Mouse (Mus musculus) forebrain, embryonic 14.5 days (tissue): ENCODE data around the gene Ddb2. TPM values are rescaled to one million over a fixed set of nuclear protein-coding genes. Genes with fewer than 3 reads are reported as not detected.

Source experiments
- ATAC-seq: fragments of 200-750 bp; cut with Nextera tagmentation; 2 replicates; pipeline ENCODE4 v1.8.0; 2017; ENCODE audit warnings: mild to moderate bottlenecking, moderate library complexity
- DNase-seq: peaks from one replicate; pipeline ENCODE4 v3.0.0-alpha.2; 2015; ENCODE audit warnings: low spot score
- H3K27ac ChIP-seq: fragments of 300-500 bp; sonication (generic); 2 replicates; pipeline ENCODE4 v1.5.1; 2014; ENCODE audit warnings: low read depth, mild to moderate bottlenecking, control low read depth, low read length, moderate library complexity
- H3K27me3 ChIP-seq: fragments of 300-500 bp; sonication (generic); replicated peaks from 2 replicates; pipeline ENCODE4 v1.6.1; 2014; ENCODE audit warnings: low read length, control low read depth, mixed read lengths; ENCODE audit not compliant: control insufficient read depth, insufficient read depth
- H3K36me3 ChIP-seq: fragments of 300-500 bp; sonication (generic); 2 replicates; pipeline ENCODE4 v1.6.1; 2014; ENCODE audit warnings: low read length, control low read depth; ENCODE audit not compliant: control insufficient read depth, insufficient read depth
- H3K4me1 ChIP-seq: fragments of 300-500 bp; sonication (generic); 2 replicates; pipeline ENCODE4 v1.6.1; 2014; ENCODE audit warnings: antibody characterized with exemption, low read length, control low read depth; ENCODE audit not compliant: control insufficient read depth, insufficient read depth
- H3K4me2 ChIP-seq: fragments of 300-500 bp; sonication (generic); 2 replicates; pipeline ENCODE4 v1.6.1; 2014; ENCODE audit warnings: mild to moderate bottlenecking, control low read depth, low read length
- H3K4me3 ChIP-seq: fragments of 300-500 bp; sonication (generic); 2 replicates; pipeline ENCODE4 v1.5.1; 2014; ENCODE audit warnings: low read depth, low read length, control low read depth
- H3K9ac ChIP-seq: fragments of 300-500 bp; sonication (generic); 2 replicates; pipeline ENCODE4 v1.6.1; 2014; ENCODE audit warnings: mild to moderate bottlenecking, low read length, control low read depth, moderate library complexity
- H3K9me3 ChIP-seq: fragments of 300-500 bp; sonication (generic); replicated peaks from 2 replicates; pipeline ENCODE4 v1.6.1; 2016; ENCODE audit warnings: low read length, control low read depth, mixed read lengths; ENCODE audit not compliant: control insufficient read depth
- WGBS: fragments of 180-500 bp; shearing (Covaris S2); extraction: QIAGEN DNeasy Blood & Tissue Kit; methylation state at CpG from one replicate; pipeline ENCODE4 v1.1.7; 2014; 5-methylcytosine and 5-hydroxymethylcytosine counted together
- polyA plus RNA-seq: library from polyadenylated mRNA; unstranded; fragments of >200 nt; fragmentation: Nextera tagmentation; extraction: Ambion mirVana; gene quantifications from 2 replicates; pipeline ENCODE4 v1.2.1, GENCODE M21; 2014

Gene Ddb2
- polyA plus RNA-seq, 1 experiment from 2014 or later = 9.4 TPM

DNA sequence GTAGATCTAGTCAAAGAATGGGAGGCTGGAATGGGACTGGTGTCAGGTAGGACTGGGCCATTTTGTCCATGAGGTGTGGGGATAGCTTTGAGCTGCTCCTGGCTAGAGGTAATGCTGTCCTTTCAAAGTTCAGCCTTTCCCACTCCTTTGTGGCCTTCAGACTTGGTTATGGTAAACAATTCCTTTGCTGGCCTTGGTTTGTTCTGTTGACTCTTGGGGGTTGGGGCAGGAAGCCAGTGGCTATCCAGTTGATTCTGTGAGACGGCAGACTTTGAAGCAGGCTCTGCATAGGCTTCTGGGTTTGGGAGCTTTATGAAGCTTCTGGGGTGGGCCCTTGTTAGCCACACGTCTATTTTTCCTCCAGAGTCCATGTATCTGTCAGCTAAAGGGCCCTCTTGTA, 31.9 kb upstream of the Ddb2 start:
- H3K4me2 ChIP-seq = no peak overlapping the region
- H3K9ac ChIP-seq = no peak overlapping the region
- H3K9me3 ChIP-seq = no peaks in the 10 kb centered on the region
- 83% methylated on average over 2 of the region's 2 CpGs for WGBS
- H3K27ac ChIP-seq = no peak overlapping the region
- peaks cover 5% of the 10 kb centered on the region; the same call in 1 of the 2 replicates for H3K4me1 ChIP-seq
- ATAC-seq (no peak), DNase-seq (no peak)
- no peaks in the 10 kb centered on the region for H3K27me3 ChIP-seq
- H3K4me3 ChIP-seq = no peak overlapping the region
- peaks cover 68% of the 10 kb centered on the region for H3K36me3 ChIP-seq

DNA sequence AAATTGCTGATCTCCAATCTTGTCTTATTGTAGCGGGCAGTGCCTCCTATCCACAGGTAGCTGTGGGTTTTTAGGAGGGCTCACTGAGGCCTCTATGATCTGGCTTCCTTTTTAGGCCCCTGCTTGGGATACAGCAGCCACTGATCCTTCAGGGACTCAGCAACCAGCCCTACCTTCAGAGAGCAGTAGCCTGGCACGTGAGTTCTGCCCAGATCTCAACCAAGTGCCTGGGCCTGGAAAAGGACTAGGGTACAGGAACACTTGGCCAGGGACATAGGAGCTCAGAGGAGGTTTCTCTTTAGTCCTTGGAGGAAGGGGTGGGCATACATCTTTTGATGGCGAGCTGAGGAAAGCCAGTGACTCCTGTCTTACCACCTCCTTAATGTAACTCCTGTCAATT, 31.3 kb upstream of the Ddb2 start:
- no peak for DNase-seq
- Histone ChIP-seq H3K9ac (no peak overlapping the region), H3K27ac (no peak overlapping the region), H3K9me3 (no peaks in the 10 kb centered on the region), H3K4me1 (peaks cover 5% of the 10 kb centered on the region; the same call in 1 of the 2 replicates), H3K4me3 (no peak overlapping the region), H3K4me2 (no peak overlapping the region), H3K36me3 (peaks cover 62% of the 10 kb centered on the region), H3K27me3 (no peaks in the 10 kb centered on the region)
- ATAC-seq = no peak
- WGBS = 86% methylated on average over 3 of the region's 3 CpGs

DNA sequence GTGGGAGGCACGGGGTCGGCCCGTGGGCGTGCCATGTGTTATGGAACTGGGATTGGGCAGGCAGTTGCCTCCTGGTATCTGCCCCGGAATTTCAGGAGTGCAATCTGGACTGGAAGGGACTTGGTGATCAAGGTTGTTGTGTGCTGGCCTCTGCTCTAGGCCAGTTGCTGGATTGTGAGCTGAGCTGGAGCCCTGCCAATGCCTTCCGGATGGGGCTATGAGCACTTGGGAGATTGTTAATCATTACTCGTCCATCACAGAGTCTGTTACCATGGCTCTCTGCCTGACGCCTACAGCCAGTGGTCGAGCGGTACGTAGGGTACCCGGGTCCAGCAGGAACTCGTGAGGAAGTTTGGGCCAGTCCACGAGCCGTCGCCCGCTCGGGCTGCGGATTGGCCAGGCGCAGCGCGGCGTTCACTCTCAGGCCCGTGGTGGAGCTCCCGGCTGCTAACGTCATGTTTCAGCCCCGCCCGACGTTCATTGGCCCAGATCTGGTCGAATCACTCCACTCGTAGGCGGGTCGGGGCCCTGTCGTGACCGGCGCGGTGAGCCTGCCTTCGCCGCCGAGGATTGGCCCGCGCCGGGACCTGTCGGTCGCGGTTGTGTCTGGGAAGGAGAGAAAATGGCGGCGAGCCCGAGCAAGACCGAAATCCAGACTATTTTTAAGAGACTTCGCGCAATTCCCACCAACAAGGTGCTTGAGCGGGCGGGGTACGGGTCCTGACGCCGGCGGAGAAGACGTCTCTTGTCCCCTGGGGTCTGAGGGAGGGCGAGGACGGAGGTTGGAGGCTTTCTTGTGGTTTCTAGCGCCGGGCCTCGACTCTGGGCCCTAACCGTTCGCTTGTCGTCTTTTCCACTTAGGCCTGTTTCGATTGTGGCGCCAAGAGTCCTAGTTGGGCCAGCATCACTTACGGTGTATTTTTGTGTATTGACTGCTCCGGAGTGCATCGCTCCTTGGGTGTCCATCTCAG, 28.2 kb upstream of the Ddb2 start, which contains the start of gene Arfgap2:
Gene Arfgap2, plus strand, starts transcription at position 264 of the 971 bp plus-strand sequence.
- H3K36me3 ChIP-seq = peaks cover 42% of the 10 kb centered on the region
- ATAC-seq (peak; percentile 99), DNase-seq (peak; percentile 99)
- H3K4me2 ChIP-seq = peak within 1 kb of the TSS; percentile 87
- peaks cover 5% of the 10 kb centered on the region; the same call in 1 of the 2 replicates for H3K4me1 ChIP-seq
- peak within 1 kb of the TSS; percentile 92 for H3K27ac ChIP-seq
- H3K9ac ChIP-seq = peak within 1 kb of the TSS; percentile 91
- no peaks in the 10 kb centered on the region for H3K27me3 ChIP-seq
- H3K4me3 ChIP-seq = peak within 1 kb of the TSS; percentile 83
- 2% methylated on average over 72 of the region's 72 CpGs for WGBS
- no peaks in the 10 kb centered on the region for H3K9me3 ChIP-seq

DNA sequence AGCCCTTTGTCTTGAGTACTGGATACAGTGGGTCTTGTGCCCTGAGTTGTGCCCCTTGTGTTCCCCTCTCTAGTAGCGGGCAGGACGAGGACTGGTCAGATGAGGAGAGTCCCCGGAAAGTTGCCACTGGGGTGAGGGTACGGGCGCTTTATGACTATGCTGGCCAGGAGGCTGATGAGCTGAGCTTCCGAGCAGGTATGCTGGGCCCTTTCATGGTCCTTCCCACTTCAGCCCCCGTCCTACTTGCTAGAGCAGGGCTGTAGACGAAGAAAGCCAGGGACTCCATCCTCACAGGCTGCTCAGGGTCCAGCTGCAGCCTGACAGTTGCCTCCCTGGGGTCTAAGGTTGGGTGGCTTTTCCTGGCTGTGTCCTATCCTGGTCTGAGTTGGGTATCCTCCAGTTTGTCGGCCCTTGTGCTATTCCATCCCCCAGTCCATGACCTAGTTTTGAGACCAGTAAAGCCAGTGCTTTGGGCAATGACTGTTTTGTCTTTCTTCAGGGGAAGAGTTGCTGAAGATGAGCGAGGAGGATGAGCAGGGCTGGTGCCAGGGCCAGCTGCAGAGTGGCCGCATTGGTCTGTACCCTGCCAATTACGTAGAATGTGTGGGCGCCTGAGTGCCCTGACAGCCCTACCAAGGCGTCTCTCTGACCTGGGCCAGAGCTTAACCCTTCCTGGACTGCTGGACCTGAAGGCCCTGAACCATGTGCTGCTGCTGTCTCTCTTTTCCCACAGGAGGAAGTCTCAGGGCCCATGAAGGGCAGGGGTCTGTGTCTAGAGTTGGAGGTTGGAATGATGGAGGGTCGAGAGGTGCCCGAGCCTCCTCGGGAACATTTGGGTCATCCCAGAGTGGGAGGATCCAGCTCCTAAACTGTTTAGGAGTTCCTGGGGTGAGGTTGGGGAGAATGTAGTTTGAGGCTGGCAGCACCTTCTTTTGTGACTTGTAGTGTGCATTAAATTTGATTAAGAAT, 27.2 kb upstream of the Ddb2 start:
- Histone ChIP-seq H3K27me3 (no peaks in the 10 kb centered on the region), H3K9ac (peak overlapping the region; percentile 52), H3K4me2 (peak overlapping the region; percentile 87), H3K9me3 (no peaks in the 10 kb centered on the region), H3K27ac (peak overlapping the region; percentile 35), H3K4me1 (peaks cover 5% of the 10 kb centered on the region; the same call in 1 of the 2 replicates), H3K4me3 (peak overlapping the region; percentile 83), H3K36me3 (peaks cover 32% of the 10 kb centered on the region)
- DNase-seq (no peak), ATAC-seq (no peak; the same call in 1 of the 2 replicates)
- 91% methylated on average over 17 of the region's 17 CpGs for WGBS

DNA sequence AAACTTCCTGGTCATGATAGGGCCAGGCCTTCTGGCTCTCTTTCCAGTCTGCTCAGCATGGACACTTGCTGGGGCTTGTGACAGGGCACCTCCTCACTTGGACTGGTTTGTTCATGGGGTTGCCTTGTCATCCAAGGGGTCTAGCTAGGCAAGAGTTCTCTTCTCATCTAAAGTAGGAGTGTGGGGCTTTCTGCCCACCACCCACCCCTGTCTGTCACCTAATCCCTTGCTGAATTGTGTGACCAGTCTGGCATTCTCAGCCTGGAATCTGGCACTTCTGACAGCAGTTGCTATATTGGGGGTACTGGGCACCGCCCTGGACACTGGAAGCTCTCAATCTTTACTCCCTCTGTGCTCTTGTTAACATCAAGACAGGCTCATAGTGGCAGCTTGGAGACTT, 22.7 kb upstream of the Ddb2 start:
- Histone ChIP-seq H3K4me2 (no peak overlapping the region), H3K36me3 (peaks cover 9% of the 10 kb centered on the region; the same call in 1 of the 2 replicates), H3K9ac (no peak overlapping the region), H3K27me3 (0 out of 2 replicates have a peak, but pooled peaks cover 12% of the 10 kb centered on the region), H3K4me3 (no peak overlapping the region), H3K4me1 (peaks cover 18% of the 10 kb centered on the region), H3K9me3 (no peaks in the 10 kb centered on the region), H3K27ac (no peak overlapping the region)
- ATAC-seq (no peak), DNase-seq (no peak)
- 85% methylated on average over 1 of the region's 1 CpGs for WGBS

DNA sequence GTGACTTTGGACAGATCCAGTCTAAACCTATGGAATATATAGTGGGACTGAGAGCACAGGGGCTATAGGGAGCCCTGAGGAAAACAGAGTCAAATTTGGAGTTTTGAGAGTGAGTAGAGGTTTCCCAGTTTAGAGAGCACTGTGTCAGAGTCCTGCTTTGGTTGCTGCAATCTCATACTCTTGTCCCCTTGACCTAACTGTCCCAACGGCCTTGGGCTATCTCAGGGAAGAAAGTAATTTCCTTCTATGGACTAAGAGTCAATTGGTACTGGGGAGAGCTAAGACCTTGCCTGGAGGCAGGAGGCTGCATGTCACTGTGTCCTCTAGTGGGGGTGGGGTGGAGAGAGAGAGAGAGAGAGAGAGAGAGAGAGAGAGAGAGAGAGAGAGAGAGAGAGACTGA, 22.0 kb upstream of the Ddb2 start:
- H3K4me2 ChIP-seq = no peak overlapping the region

DNA sequence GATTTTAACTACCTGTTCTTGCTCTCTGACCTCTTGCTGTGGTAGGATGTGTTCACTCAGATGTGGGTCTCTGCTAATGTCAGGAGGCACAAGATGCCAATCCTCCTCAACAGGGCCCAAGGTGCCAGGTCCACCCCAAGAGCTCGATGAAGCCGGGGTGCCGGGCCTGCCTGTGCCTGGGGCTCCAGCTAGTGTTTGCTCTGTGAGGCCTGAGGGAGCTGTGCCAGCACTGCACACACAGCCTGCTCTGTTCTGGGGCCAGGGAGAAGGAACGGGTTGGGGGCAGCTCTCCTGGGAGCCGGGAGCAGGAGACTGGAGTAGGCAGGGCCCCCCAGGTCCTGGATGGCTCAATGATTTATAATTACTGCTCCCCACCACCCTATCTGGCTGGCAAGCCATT, 21.3 kb upstream of the Ddb2 start:
- Histone ChIP-seq H3K9ac (peak overlapping the region; percentile 66), H3K36me3 (peaks cover 9% of the 10 kb centered on the region; the same call in 1 of the 2 replicates), H3K4me1 (peaks cover 18% of the 10 kb centered on the region), H3K4me2 (peak overlapping the region; percentile 97), H3K4me3 (peak overlapping the region; percentile 50), H3K27ac (no peak overlapping the region), H3K9me3 (no peaks in the 10 kb centered on the region), H3K27me3 (0 out of 2 replicates have a peak, but pooled peaks cover 13% of the 10 kb centered on the region)
- ATAC-seq (peak; percentile 22; the same call in 1 of the 2 replicates), DNase-seq (peak; percentile 46)
- WGBS = 51% methylated on average over 5 of the region's 5 CpGs

More for the DNA sequence above, 22.0 kb upstream of the Ddb2 start:
- DNase-seq = no peak
- H3K4me3 ChIP-seq = no peak overlapping the region
- H3K27me3 ChIP-seq = 0 out of 2 replicates have a peak, but pooled peaks cover 13% of the 10 kb centered on the region
- H3K9me3 ChIP-seq = no peaks in the 10 kb centered on the region
- no peak for ATAC-seq
- H3K36me3 ChIP-seq = peaks cover 9% of the 10 kb centered on the region; the same call in 1 of the 2 replicates
- 75% methylated on average over 1 of the region's 1 CpGs for WGBS
- H3K9ac ChIP-seq = no peak overlapping the region
- H3K4me1 ChIP-seq = peaks cover 18% of the 10 kb centered on the region
- no peak overlapping the region for H3K27ac ChIP-seq
